ENCODE assay signal across 11 mouse cellular contexts in genomic region chr12:89129139-89129907, GRCm38 (mm10).
DNase-seq lines count a peak whose midpoint lies in the region; ATAC-seq and TF ChIP-seq lines count a peak whose summit lies in the region.
"Had no signal": no experiment of that assay in that cellular context is flagged by ENCODE, and none has a peak within 500 bp of the region (broad histone marks: within the 10 kb centered on the region; RNA-seq: fewer than 3 reads in every experiment).

No protein-coding gene starts in this region.

- ATAC-seq in hindbrain, embryonic 13.5 days (ENCODE audit: low FRiP score) = peak; percentile 80
- ATAC-seq in midbrain, embryonic 13.5 days = peak; percentile 75
- ATAC-seq in monocyte, adult 5-6 weeks (replicated peaks; ENCODE audit: insufficient number of reproducible peaks, low FRiP score, low TSS enrichment, poor library complexity, severe bottlenecking) = no peak

- no peak for TF ChIP-seq POLR2A in brain, embryonic 14.5 days (IDR thresholded peaks at IDR 0.05; ENCODE audit: borderline replicate concordance, extremely low read depth, insufficient read depth, insufficient read length, poor library complexity, severe bottlenecking)

- H3K4me2 ChIP-seq in hindbrain, embryonic 13.5 days = no peak overlapping the region
- no peak overlapping the region for H3K4me2 ChIP-seq in midbrain, embryonic 13.5 days (replicated peaks)

- H3K4me1 ChIP-seq in hindbrain, embryonic 13.5 days (replicated peaks) = peaks cover 21% of the 10 kb centered on the region
- H3K4me1 ChIP-seq in midbrain, embryonic 13.5 days (replicated peaks) = peaks cover 15% of the 10 kb centered on the region

- whole genome bisulfite sequencing in hindbrain, embryonic 13.5 days = 59% methylated on average over 9 of the region's 9 CpGs
- WGBS in midbrain, embryonic 13.5 days = 65% methylated on average over 9 of the region's 9 CpGs

- DNase-seq in ES-CJ7 (ENCODE audit: low read depth, low spot score) (peak; percentile 3), liver (no peak)
- peak; percentile 33 for DNase-seq in brain, embryonic 14.5 days (ENCODE audit: low read depth)
- no peak for DNase-seq in thymus, postnatal 4 days
- no peak for DNase-seq in spleen, postnatal 4 days (ENCODE audit: low spot score in 2 of 2)
- DNase-seq: cerebellum, adult 8-10 months; kidney, postnatal 36 days; lung, postnatal 14 days had no signal

- no peak overlapping the region for H3K4me3 ChIP-seq in hindbrain, embryonic 13.5 days
- H3K4me3 ChIP-seq in midbrain, embryonic 13.5 days (replicated peaks) = no peak overlapping the region

- H3K9ac ChIP-seq in hindbrain, embryonic 13.5 days = 0 out of 2 replicates have a peak overlapping the region, but pooled peaks have one; percentile 9
- no peak overlapping the region for H3K9ac ChIP-seq in midbrain, embryonic 13.5 days (replicated peaks)

- peak overlapping the region; percentile 76 for H3K27ac ChIP-seq in hindbrain, embryonic 13.5 days
- H3K27ac ChIP-seq in midbrain, embryonic 13.5 days = peak overlapping the region; percentile 45

- H3K9me3 ChIP-seq in hindbrain, embryonic 13.5 days = no peaks in the 10 kb centered on the region
- H3K9me3 ChIP-seq in midbrain, embryonic 13.5 days = no peaks in the 10 kb centered on the region

- H3K36me3 ChIP-seq in hindbrain, embryonic 13.5 days = no peaks in the 10 kb centered on the region
- no peaks in the 10 kb centered on the region for H3K36me3 ChIP-seq in midbrain, embryonic 13.5 days

- no peaks in the 10 kb centered on the region for H3K27me3 ChIP-seq in hindbrain, embryonic 13.5 days
- H3K27me3 ChIP-seq in midbrain, embryonic 13.5 days = no peaks in the 10 kb centered on the region

- TF ChIP-seq CTCF in brain, embryonic 14.5 days (IDR thresholded peaks at IDR 0.05; ENCODE audit: borderline replicate concordance, extremely low read depth, insufficient read depth, insufficient read length) = no peak

Comparison
In these comparisons a context has a peak if more than half of its experiments do, and no peak if none do; other contexts are left out.
1. DNase-seq: peak in ES-CJ7 (single experiment) and brain, embryonic 14.5 days (single experiment); none in thymus, postnatal 4 days (single experiment), liver (single experiment) and spleen, postnatal 4 days (0 of 2).